Mouse (Mus musculus) cerebellum, adult 8-10 months (tissue): ENCODE measurements around the gene Nlrp1b.

Source experiments
- DNase-seq: peaks from one replicate; pipeline ENCODE4 v3.0.0; 2022

Gene Nlrp1b

DNA sequence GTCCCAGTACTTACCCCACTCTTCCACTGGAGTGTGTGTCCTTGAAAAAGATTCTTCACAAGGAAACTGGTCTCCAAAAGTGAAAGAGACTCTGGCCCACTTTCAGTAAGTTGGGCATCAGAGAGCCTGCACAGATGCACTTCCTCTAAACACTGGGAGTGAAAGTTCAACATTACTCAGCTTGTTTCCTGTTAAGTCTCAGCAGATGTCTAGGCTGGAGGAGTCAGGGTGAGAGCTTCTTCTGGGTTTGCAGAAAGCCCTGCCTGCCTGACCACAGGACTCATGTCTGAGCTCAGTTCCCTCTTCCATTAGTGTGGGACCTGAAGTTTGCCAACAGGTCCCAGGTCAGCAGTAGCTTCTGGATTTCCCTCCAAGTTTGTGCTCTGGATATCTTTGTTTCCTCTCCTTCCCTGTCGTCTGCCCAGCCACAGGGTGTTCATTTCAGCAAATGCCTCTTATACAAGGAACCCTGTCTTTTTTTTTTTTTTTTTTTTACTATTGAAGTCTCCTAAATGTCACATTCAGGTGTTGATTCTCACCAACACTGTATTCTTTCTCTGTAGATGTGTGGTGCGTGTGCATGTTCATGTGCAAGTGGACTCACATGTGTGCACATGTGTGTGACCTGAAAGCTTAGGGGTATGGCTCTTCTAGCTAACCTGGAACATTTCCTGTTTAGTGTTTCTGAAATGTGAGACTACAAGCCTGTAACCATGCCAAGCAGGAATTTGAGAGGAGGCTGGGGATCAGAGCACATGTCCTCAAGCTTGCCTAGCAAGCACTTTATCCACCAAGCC lies at the start of gene Nlrp1b:
Gene Nlrp1b (minus strand): TSS at position 50 of the 797 bp plus-strand sequence.
- DNase-seq = no peak

- DNase-seq = no peak
Measured at GRCm38 (mm10) chr11:71261036-71261435, 30.5 kb upstream of the Nlrp1b start.

DNA sequence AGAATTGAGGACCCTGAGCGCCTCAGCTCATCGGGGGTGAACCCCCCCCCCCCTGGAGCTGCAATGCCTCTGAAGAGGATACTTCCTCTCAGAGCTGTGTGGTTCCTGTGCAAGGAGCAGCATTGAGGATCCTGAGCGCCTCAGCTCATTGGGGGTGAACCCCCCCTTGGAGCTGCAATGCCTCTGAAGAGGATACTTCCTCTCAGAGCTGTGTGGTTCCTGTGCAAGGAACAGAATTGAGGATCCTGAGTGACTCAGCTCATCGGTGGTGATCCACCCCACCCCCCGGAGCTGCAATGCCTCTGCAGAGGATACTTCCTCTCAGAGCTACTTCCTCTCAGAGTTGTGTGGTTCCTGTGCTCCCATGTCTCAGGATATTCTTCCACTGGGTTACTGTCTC lies 20.8 kb upstream of the Nlrp1b start:
- DNase-seq = no peak

DNA sequence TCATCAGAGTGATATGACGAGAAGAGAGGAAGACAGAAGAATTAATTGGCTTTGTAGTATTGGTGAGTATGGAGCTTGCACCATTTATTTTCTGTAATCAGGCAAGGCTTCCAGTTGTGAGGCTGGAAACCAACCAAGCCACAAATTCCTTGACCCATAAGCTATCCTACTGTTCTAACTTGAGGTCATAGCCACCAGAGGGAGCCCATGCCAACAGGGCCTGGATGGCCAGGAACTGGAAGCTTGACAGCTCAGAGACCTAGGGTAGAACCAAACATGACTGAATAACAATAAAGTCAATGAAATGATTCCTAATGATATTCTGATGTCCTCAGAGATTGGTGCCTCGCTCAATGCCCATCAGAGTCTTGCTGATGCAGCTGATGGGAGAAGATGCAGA lies 5.9 kb downstream of the Nlrp1b start:
- DNase-seq = no peak

DNA sequence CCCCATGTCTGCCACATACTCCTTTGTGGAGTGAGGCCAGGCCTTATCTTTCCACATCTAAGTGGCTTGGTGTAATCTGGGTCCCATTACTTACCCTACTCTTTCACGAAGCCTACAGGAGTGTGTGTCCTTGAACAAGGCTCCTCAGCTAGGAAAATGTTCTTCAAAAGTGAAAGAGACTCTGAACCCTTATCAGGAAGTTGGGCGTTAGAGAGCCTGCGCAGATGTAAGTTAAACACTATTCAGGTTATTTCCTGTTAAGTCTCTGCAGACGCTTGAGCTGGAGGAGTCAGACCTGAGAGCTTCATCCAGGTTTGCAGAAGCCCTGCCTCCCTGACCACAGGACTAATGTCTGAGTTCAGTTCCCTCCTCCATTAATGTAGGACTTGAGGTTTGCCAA lies 27.8 kb downstream of the Nlrp1b start:
- DNase-seq = no peak

DNA sequence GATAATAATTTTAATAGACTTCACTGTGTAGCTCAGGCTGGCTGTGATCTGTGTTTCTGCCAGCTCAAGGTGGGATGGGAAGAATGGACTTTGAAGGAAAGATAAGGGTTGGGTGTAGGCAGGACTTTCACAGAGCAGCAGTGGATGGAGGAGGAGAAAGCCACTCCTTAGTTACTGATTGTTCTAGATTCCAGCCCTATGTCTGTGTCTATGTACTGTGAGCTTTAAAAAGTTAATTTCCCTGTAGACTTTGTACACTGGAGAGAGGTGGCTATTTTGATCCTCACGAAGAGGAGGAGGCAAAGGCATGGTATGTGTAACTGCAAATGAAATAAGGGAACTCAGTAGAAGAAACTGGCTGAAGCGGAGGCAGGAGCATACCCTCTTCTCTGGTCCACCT lies 31.2 kb downstream of the Nlrp1b start:
- DNase-seq = no peak

DNA sequence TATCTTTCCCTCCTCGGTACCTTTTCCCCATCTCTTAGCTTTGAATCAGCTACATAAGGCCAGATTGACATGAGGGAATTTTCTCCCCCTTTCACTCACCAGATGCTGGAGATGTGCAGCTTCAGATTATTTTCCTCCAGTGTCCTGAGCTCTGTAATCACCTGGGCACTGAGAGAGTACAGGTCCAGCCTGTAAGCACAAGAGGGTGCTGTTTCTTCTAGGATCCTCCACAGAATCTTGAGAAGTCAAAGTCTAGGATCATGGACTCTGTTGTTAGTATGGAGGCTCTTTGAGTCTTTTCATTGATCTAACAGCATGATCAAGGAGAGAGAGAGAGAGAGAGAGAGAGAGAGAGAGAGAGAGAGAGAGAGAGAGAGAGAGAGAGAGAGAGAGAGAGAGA lies 60.9 kb downstream of the Nlrp1b start:
- no peak for DNase-seq

DNA sequence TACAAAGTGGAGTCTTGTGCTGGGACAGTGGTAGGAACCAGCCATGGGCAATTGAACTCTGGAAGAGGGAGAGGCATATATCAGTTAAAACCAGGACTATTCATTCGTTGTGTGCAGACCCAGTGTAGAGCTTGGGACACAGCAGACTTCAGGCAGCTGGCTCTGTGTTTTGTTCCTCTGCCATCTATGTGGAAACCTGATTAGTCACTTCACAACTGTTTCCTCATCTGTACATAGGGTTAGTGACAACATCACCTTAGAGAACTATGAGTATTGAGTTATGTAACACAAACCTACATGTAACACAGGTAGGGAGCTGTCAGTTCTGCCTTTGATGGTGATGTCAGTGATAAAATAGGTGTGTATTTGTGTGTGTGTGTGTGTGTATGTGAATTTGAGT lies 66.4 kb downstream of the Nlrp1b start:
- DNase-seq = no peak

DNA sequence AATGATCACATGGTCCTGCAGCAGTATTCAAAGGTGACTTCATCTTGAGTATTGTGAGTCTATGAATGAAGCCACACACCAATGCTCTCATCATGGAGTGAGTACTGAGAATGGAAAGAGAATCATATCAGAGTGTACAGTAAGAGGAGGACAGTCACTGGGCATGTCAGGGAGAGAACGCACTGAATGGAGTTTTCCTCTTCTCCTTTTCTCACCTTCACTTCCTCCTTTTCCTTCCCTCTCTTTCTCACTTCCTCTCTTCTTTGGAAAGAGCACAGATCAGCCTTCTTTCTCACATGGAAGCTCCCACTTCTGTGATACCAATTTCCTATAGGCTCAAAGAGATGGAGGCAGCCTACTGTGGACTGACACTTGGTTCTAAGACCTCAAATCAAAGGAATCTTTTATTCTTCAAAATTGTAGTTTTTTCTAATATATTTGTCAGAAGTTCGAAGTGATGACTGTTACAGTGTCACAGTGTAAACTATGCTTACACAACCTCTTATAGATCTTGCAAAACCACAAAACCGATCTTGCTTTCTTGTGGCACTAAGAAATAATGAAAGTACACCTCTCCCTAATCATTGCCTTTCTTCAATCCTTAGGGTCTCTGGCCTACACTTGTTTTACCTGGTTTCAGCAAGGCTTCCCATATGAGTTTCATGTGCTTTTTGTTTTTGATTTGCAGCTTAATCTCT lies 70.9 kb downstream of the Nlrp1b start:
- DNase-seq = no peak

- DNase-seq = no peak
Measured at GRCm38 (mm10) chr11:71155272-71155671, 75.3 kb downstream of the Nlrp1b start.

- no peak for DNase-seq
Measured at GRCm38 (mm10) chr11:71144661-71145060, 85.9 kb downstream of the Nlrp1b start, which contains the start of gene Nlrp1a. TSS of gene Nlrp1a (minus strand) at chr11:71144704.

DNA sequence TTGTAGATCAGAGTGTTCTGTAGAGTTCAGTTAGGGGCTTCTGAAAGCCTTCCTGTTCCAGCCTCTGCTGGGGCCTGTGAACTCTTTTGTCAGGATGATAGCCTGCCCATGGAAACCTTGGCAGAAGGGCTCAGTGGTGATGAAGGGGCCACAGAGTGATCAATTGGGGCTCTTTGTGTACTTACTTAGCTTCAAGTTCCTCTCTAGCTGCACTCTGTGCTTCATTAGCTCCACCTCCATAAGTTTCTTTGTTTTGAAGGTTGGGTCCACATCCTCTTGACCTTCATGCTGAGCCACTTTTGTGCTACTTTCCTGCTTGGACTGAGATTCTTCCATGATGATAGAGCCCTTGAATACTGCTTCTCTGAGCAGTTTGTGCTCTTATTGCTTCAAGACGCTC lies 88.5 kb downstream of the Nlrp1b start:
- no peak for DNase-seq

- no peak for DNase-seq
Measured at GRCm38 (mm10) chr11:71107128-71107527, 123.4 kb downstream of the Nlrp1b start.

GRCm38 (mm10) chr11:71106261-71107021 lies 124.1 kb downstream of the Nlrp1b start:
- no peak for DNase-seq

DNA sequence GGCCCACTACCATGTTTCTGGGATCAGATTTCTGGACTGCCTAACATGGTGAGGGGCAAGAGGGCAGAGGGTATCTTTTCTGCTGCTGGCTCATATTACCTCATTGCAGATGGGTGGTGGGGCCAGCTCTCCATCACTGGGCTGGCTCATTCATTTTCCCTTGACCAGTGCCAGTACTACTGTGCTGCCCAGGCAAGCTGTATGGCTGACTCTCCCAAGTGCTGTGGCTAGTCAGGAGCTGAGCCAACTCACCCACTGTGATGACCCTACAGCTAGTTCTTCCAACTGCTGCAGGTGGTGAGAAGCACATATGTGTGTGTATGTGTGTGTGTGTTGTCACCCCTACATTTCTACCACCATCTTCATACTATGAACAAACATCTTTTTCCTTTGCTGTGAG lies 126.6 kb downstream of the Nlrp1b start:
- no peak for DNase-seq
